Comparison of ENCODE assay signal across 11 mouse cellular contexts in genomic region chr12:91765054-91765453, GRCm38 (mm10). TPM values are rescaled to one million over a fixed set of nuclear protein-coding genes. Genes with fewer than 3 reads are reported as not detected.
A peak's percentile ranks its signal among the peaks of the same experiment; 100 is the strongest.
DNase-seq lines count a peak whose midpoint lies in the region; ATAC-seq and TF ChIP-seq lines count a peak whose summit lies in the region.
"Had no signal": no experiment of that assay in that cellular context is flagged by ENCODE, and none has a peak within 500 bp of the region (broad histone marks: within the 10 kb centered on the region; RNA-seq: fewer than 3 reads in every experiment).

No protein-coding gene starts in this region.

- DNase-seq in layer of hippocampus, adult 2 months (ENCODE audit: low spot score in 2 of 2) = no peak
- DNase-seq in layer of hippocampus, adult 9-10 months (ENCODE audit: low spot score) = no peak
- peak; percentile 16 to 57 for DNase-seq in kidney, postnatal 4 days
- DNase-seq in mesoderm, embryonic 11.5 days (ENCODE audit: low read depth, low spot score) = peak; percentile 49
- DNase-seq in right cerebral cortex, postnatal 36 days (ENCODE audit: low spot score in 2 of 2) = no peak
- DNase-seq: forebrain, postnatal 0 days had no signal

- H3K4me2 ChIP-seq in intestine, postnatal 0 days (replicated peaks; ENCODE audit: low read depth) = no peak overlapping the region
- H3K4me2 ChIP-seq: heart, embryonic 12.5 days; midbrain, embryonic 11.5 days had no signal

- H3K4me3 ChIP-seq in layer of hippocampus, adult 2 months = no peak overlapping the region
- peak overlapping the region; percentile 35 for H3K4me3 ChIP-seq in bone marrow macrophage, adult 2 months (ENCODE audit: insufficient read depth, low read length)
- H3K4me3 ChIP-seq in intestine, postnatal 0 days (ENCODE audit: low read depth, low read length) = no peak overlapping the region
- H3K4me3 ChIP-seq: heart, embryonic 12.5 days had no signal

- H3K9ac ChIP-seq in intestine, postnatal 0 days (ENCODE audit: low read depth, low read length) = no peak overlapping the region
- H3K9ac ChIP-seq: forebrain, postnatal 0 days; heart, embryonic 12.5 days had no signal

- H3K9me3 ChIP-seq in intestine, postnatal 0 days (ENCODE audit: control insufficient read depth) = no peaks in the 10 kb centered on the region
- H3K9me3 ChIP-seq: heart, embryonic 12.5 days had no signal

- H3K27ac ChIP-seq in layer of hippocampus, adult 2 months = peak overlapping the region; percentile 61; the same call in 1 of the 2 replicates
- peak overlapping the region; percentile 17; the same call in 1 of the 2 replicates for H3K27ac ChIP-seq in bone marrow macrophage, adult 2 months (ENCODE audit: insufficient read depth, low read depth, low read length)
- no peak overlapping the region for H3K27ac ChIP-seq in intestine, postnatal 0 days (ENCODE audit: low read depth, low read length)

- TF ChIP-seq POLR2A in bone marrow macrophage, adult 2 months (IDR thresholded peaks at IDR 0.05; ENCODE audit: borderline replicate concordance, low read depth, low read length) = no peak

- no peaks in the 10 kb centered on the region for H3K27me3 ChIP-seq in intestine, postnatal 0 days (replicated peaks; ENCODE audit: control insufficient read depth, insufficient read depth, low read length)

- H3K4me1 ChIP-seq in bone marrow macrophage, adult 2 months (ENCODE audit: control insufficient read depth, insufficient read depth, low read length) = peaks cover 20% of the 10 kb centered on the region
- no peaks in the 10 kb centered on the region; the same call in 1 of the 2 replicates for H3K4me1 ChIP-seq in intestine, postnatal 0 days (replicated peaks; ENCODE audit: control insufficient read depth, insufficient read depth, low read length)

- ATAC-seq in intestine, postnatal 0 days = no peak
- ATAC-seq: forebrain, postnatal 0 days had no signal

- TF ChIP-seq CTCF in layer of hippocampus, adult 2 months (conservative IDR thresholded peaks at IDR 0.05) = no peak
- TF ChIP-seq CTCF in bone marrow macrophage, adult 2 months (IDR thresholded peaks at IDR 0.05; ENCODE audit: low read depth, low read length) = no peak
- TF ChIP-seq CTCF in intestine, postnatal 0 days (IDR thresholded peaks at IDR 0.05; ENCODE audit: low read depth) = no peak

- 24% methylated on average over 2 of the region's 2 CpGs for WGBS in intestine, postnatal 0 days

- H3K36me3 ChIP-seq in intestine, postnatal 0 days (ENCODE audit: control insufficient read depth, insufficient read depth) = no peaks in the 10 kb centered on the region
- H3K36me3 ChIP-seq: heart, embryonic 12.5 days had no signal

RNA-seq across cellular contexts. Expression of gene Ston2, which starts 23.1 kb away (rescaled TPM):
- total RNA-seq in layer of hippocampus, adult 2 months (2021) = 10 to 100 TPM; 33.4 to 34.7 TPM
- 3.6 and 4.5 TPM in 2 replicates for polyA plus RNA-seq in bone marrow macrophage, adult 2 months (2012; ENCODE audit: insufficient read depth, insufficient read length, missing spikeins)
- polyA plus RNA-seq in intestine, postnatal 0 days (2015; fragmentation: Nextera tagmentation; extraction: Ambion mirVana) = 2.7 and 3.5 TPM in 2 replicates
- total RNA-seq: MEL had no signal

Comparison
In these comparisons a context has a peak if more than half of its experiments do, and no peak if none do; other contexts are left out.
1. DNase-seq: peak in kidney, postnatal 4 days (2 of 2) and mesoderm, embryonic 11.5 days (single experiment); none in layer of hippocampus, adult 2 months (0 of 2), layer of hippocampus, adult 9-10 months (single experiment) and right cerebral cortex, postnatal 36 days (0 of 2).